Mouse (Mus musculus): ENCODE data around the gene Rae1.

The Rae1 gene

GRCm38 (mm10) chr2:172997748-172998147 lies 2.2 kb upstream of the Rae1 start:
- no peak for DNase-seq

GRCm38 (mm10) chr2:172998478-172998877 lies 1.4 kb upstream of the Rae1 start:
- DNase-seq, result no peak

- no peak for DNase-seq
Observed at GRCm38 (mm10) chr2:173000285-173000652, 352 bp downstream of the Rae1 start.

GRCm38 (mm10) chr2:173000921-173001320 lies 1.0 kb downstream of the Rae1 start:
- DNase-seq, result no peak

- DNase-seq, result no peak
Observed at GRCm38 (mm10) chr2:173003737-173004136, 3.8 kb downstream of the Rae1 start.

- DNase-seq, result no peak
Observed at GRCm38 (mm10) chr2:173010220-173010717, 10.4 kb downstream of the Rae1 start.

GRCm38 (mm10) chr2:173011440-173011839 lies 11.5 kb downstream of the Rae1 start:
- DNase-seq, result no peak

GRCm38 (mm10) chr2:173014741-173015287 lies 14.9 kb downstream of the Rae1 start:
- DNase-seq, result no peak

GRCm38 (mm10) chr2:173017940-173018339 lies 18.0 kb downstream of the Rae1 start:
- no peak for DNase-seq

- DNase-seq, result peak; percentile 47
Observed at GRCm38 (mm10) chr2:173018618-173019017, 18.7 kb downstream of the Rae1 start.

GRCm38 (mm10) chr2:173019322-173019721 lies 19.4 kb downstream of the Rae1 start:
- no peak for DNase-seq

GRCm38 (mm10) chr2:173019790-173020189 lies 19.9 kb downstream of the Rae1 start:
- DNase-seq, result peak; percentile 94

GRCm38 (mm10) chr2:173020430-173020829 lies 20.5 kb downstream of the Rae1 start, which contains the start of gene Rbm38:
TSS of gene Rbm38 (plus strand) at chr2:173020498.
- no peak for DNase-seq

GRCm38 (mm10) chr2:173021633-173022055 lies 21.7 kb downstream of the Rae1 start:
- DNase-seq, result peak; percentile 95

GRCm38 (mm10) chr2:173022056-173022681 lies 22.3 kb downstream of the Rae1 start:
- DNase-seq, result peak; percentile 13

GRCm38 (mm10) chr2:173022813-173023212 lies 22.9 kb downstream of the Rae1 start:
- DNase-seq, result no peak

- DNase-seq, result no peak
Observed at GRCm38 (mm10) chr2:173023371-173023851, 23.5 kb downstream of the Rae1 start.

- DNase-seq, result no peak
Observed at GRCm38 (mm10) chr2:173023966-173024365, 24.0 kb downstream of the Rae1 start.

GRCm38 (mm10) chr2:173024392-173024791 lies 24.5 kb downstream of the Rae1 start:
- no peak for DNase-seq

GRCm38 (mm10) chr2:173024938-173025337 lies 25.0 kb downstream of the Rae1 start:
- DNase-seq, result no peak

- DNase-seq, result no peak
Observed at GRCm38 (mm10) chr2:173026286-173026685, 26.4 kb downstream of the Rae1 start.

GRCm38 (mm10) chr2:173026688-173027131 lies 26.8 kb downstream of the Rae1 start:
- no peak for DNase-seq

- no peak for DNase-seq
Observed at GRCm38 (mm10) chr2:173027169-173027823, 27.4 kb downstream of the Rae1 start.

Data from kidney, adult 18-20 months (tissue).